Mouse (Mus musculus): ENCODE results near the gene Nlgn2. TPM values are rescaled to one million over a fixed set of nuclear protein-coding genes. Genes with fewer than 3 reads are reported as not detected.
A peak's percentile ranks its signal among the peaks of the same experiment; 100 is the strongest.

The Nlgn2 gene
- total RNA-seq (2021): 10 to 100 TPM; 22.3 to 23.2 TPM
- long read RNA-seq, experiment 1, partial matches to known transcripts: 0 of 8 reads
- long read RNA-seq, experiment 1, other reads (novel, unspliced or antisense): 8 of 8 reads
- long read RNA-seq, experiment 2, full-length matches to known transcripts: 2 of 7 reads
- long read RNA-seq, experiment 2, partial matches to known transcripts: 0 of 7 reads
- long read RNA-seq, experiment 2, other reads (novel, unspliced or antisense): 5 of 7 reads

GRCm38 (mm10) chr11:69837604-69837951 lies at the start of gene Nlgn2:
Gene Nlgn2, minus strand, starts transcription at chr11:69837784.
- peak in 1 of 2 experiments; percentile 62 for DNase-seq (ENCODE audit: low spot score in 2 of 2)

GRCm38 (mm10) chr11:69886907-69887635 lies 49.5 kb upstream of the Nlgn2 start:
- DNase-seq (ENCODE audit: low spot score in 2 of 2): no peak

GRCm38 (mm10) chr11:69884663-69885062 lies 47.1 kb upstream of the Nlgn2 start:
- no peak for DNase-seq (ENCODE audit: low spot score in 2 of 2)

GRCm38 (mm10) chr11:69884240-69884639 lies 46.7 kb upstream of the Nlgn2 start:
- no peak for DNase-seq (ENCODE audit: low spot score in 2 of 2)

- DNase-seq (ENCODE audit: low spot score in 2 of 2): no peak
Observed at GRCm38 (mm10) chr11:69883527-69884151, 46.1 kb upstream of the Nlgn2 start.

- DNase-seq (ENCODE audit: low spot score in 2 of 2): no peak
Observed at GRCm38 (mm10) chr11:69883066-69883465, 45.5 kb upstream of the Nlgn2 start.

GRCm38 (mm10) chr11:69881787-69882670 lies 44.4 kb upstream of the Nlgn2 start:
- no peak for DNase-seq (ENCODE audit: low spot score in 2 of 2)

GRCm38 (mm10) chr11:69880853-69881603 lies 43.4 kb upstream of the Nlgn2 start, which contains the start of gene Kctd11:
Gene Kctd11, minus strand, starts transcription at chr11:69881406.
- DNase-seq (ENCODE audit: low spot score in 2 of 2): peak; percentile 82 to 86

GRCm38 (mm10) chr11:69880506-69880852 lies 42.9 kb upstream of the Nlgn2 start:
- DNase-seq (ENCODE audit: low spot score in 2 of 2): peak in 1 of 2 experiments; percentile 69

GRCm38 (mm10) chr11:69879711-69880110 lies 42.1 kb upstream of the Nlgn2 start:
- no peak for DNase-seq (ENCODE audit: low spot score in 2 of 2)

- no peak for DNase-seq (ENCODE audit: low spot score in 2 of 2)
Observed at GRCm38 (mm10) chr11:69878952-69879351, 41.4 kb upstream of the Nlgn2 start.

- no peak for DNase-seq (ENCODE audit: low spot score in 2 of 2)
Observed at GRCm38 (mm10) chr11:69878399-69878798, 40.8 kb upstream of the Nlgn2 start.

GRCm38 (mm10) chr11:69877878-69878277 lies 40.3 kb upstream of the Nlgn2 start, which contains the start of gene Tmem95:
Gene Tmem95, minus strand, starts transcription at chr11:69878018.
- DNase-seq (ENCODE audit: low spot score in 2 of 2): no peak

- DNase-seq (ENCODE audit: low spot score in 2 of 2): peak; percentile 74 to 87
Observed at GRCm38 (mm10) chr11:69876867-69877266, 39.3 kb upstream of the Nlgn2 start.

GRCm38 (mm10) chr11:69876186-69876585 lies 38.6 kb upstream of the Nlgn2 start:
- DNase-seq (ENCODE audit: low spot score in 2 of 2): no peak

GRCm38 (mm10) chr11:69872451-69872850 lies 34.9 kb upstream of the Nlgn2 start:
- DNase-seq (ENCODE audit: low spot score in 2 of 2): no peak

- DNase-seq (ENCODE audit: low spot score in 2 of 2): no peak
Observed at GRCm38 (mm10) chr11:69871822-69872221, 34.2 kb upstream of the Nlgn2 start.

GRCm38 (mm10) chr11:69870289-69871069 lies 32.9 kb upstream of the Nlgn2 start:
- DNase-seq (ENCODE audit: low spot score in 2 of 2): no peak

GRCm38 (mm10) chr11:69867335-69867734 lies 29.8 kb upstream of the Nlgn2 start:
- DNase-seq (ENCODE audit: low spot score in 2 of 2): no peak

- DNase-seq (ENCODE audit: low spot score in 2 of 2): no peak
Observed at GRCm38 (mm10) chr11:69865561-69865960, 28.0 kb upstream of the Nlgn2 start.
